In genomic region chr3:130710103-130710502, GRCm38 (mm10) we compare ENCODE assay signal across 8 mouse cellular contexts. TPM values are rescaled to one million over a fixed set of nuclear protein-coding genes. Genes with fewer than 3 reads are reported as not detected.
DNase-seq lines count a peak whose midpoint lies in the region; ATAC-seq and TF ChIP-seq lines count a peak whose summit lies in the region.

No protein-coding gene starts in this region.

- no peak; the same call in 1 of the 2 replicates for TF ChIP-seq CTCF in left cerebral cortex, adult 2 months (IDR thresholded peaks at IDR 0.05)

- no peak overlapping the region for H3K9ac ChIP-seq in forebrain, embryonic 13.5 days
- no peak overlapping the region for H3K9ac ChIP-seq in limb, embryonic 12.5 days (replicated peaks)
- no peak overlapping the region for H3K9ac ChIP-seq in neural tube, embryonic 13.5 days

- no peak overlapping the region for H3K27ac ChIP-seq in left cerebral cortex, adult 2 months
- H3K27ac ChIP-seq in forebrain, embryonic 13.5 days = no peak overlapping the region
- no peak overlapping the region for H3K27ac ChIP-seq in limb, embryonic 12.5 days
- H3K27ac ChIP-seq in neural tube, embryonic 13.5 days (replicated peaks) = no peak overlapping the region

- WGBS in forebrain, embryonic 13.5 days = 53% methylated on average over 7 of the region's 7 CpGs
- 52% methylated on average over 7 of the region's 7 CpGs for WGBS in limb, embryonic 12.5 days
- WGBS in neural tube, embryonic 13.5 days = 63% methylated on average over 7 of the region's 7 CpGs

- ATAC-seq in forebrain, embryonic 13.5 days = no peak
- no peak for ATAC-seq in limb, embryonic 12.5 days (ENCODE audit: insufficient number of reproducible peaks, insufficient read depth, low FRiP score, low TSS enrichment, low read depth)
- ATAC-seq in neural tube, embryonic 13.5 days (ENCODE audit: low read depth) = no peak

- H3K4me3 ChIP-seq in left cerebral cortex, adult 2 months = peak overlapping the region; percentile 96
- peak overlapping the region; percentile 80 for H3K4me3 ChIP-seq in forebrain, embryonic 13.5 days
- H3K4me3 ChIP-seq in limb, embryonic 12.5 days (replicated peaks) = peak overlapping the region; percentile 24
- peak overlapping the region; percentile 24; the same call in 1 of the 2 replicates for H3K4me3 ChIP-seq in neural tube, embryonic 13.5 days

- peaks cover 28% of the 10 kb centered on the region for H3K4me1 ChIP-seq in forebrain, embryonic 13.5 days
- peaks cover 13% of the 10 kb centered on the region for H3K4me1 ChIP-seq in limb, embryonic 12.5 days (replicated peaks)
- peaks cover 27% of the 10 kb centered on the region for H3K4me1 ChIP-seq in neural tube, embryonic 13.5 days (replicated peaks)

- peak overlapping the region; percentile 87 for H3K4me2 ChIP-seq in forebrain, embryonic 13.5 days
- H3K4me2 ChIP-seq in limb, embryonic 12.5 days = peak overlapping the region; percentile 57
- peak overlapping the region; percentile 90 for H3K4me2 ChIP-seq in neural tube, embryonic 13.5 days

- no peak for DNase-seq in left cerebral cortex, adult 2 months (ENCODE audit: extremely low spot score in 1 of 2, low spot score in 2 of 2)
- DNase-seq in left cerebral cortex, adult 8-10 months (ENCODE audit: low spot score in 2 of 2) = no peak
- no peak for DNase-seq in layer of hippocampus, adult 9-10 months (ENCODE audit: low spot score)
- no peak for DNase-seq in ovary, postnatal 36 days (ENCODE audit: low spot score)
- no peak for DNase-seq in urinary bladder, postnatal 36 days (ENCODE audit: low spot score in 2 of 2)

- H3K9me3 ChIP-seq in forebrain, embryonic 13.5 days (replicated peaks) = no peaks in the 10 kb centered on the region
- H3K9me3 ChIP-seq in limb, embryonic 12.5 days = no peaks in the 10 kb centered on the region
- no peaks in the 10 kb centered on the region for H3K9me3 ChIP-seq in neural tube, embryonic 13.5 days

- H3K27me3 ChIP-seq in forebrain, embryonic 13.5 days = no peaks in the 10 kb centered on the region
- H3K27me3 ChIP-seq in limb, embryonic 12.5 days = no peaks in the 10 kb centered on the region
- H3K27me3 ChIP-seq in neural tube, embryonic 13.5 days = no peaks in the 10 kb centered on the region

- no peaks in the 10 kb centered on the region; the same call in 1 of the 2 replicates for H3K36me3 ChIP-seq in forebrain, embryonic 13.5 days (ENCODE audit: poor library complexity, severe bottlenecking)
- H3K36me3 ChIP-seq in limb, embryonic 12.5 days = peaks cover 4% of the 10 kb centered on the region; the same call in 1 of the 2 replicates
- no peaks in the 10 kb centered on the region for H3K36me3 ChIP-seq in neural tube, embryonic 13.5 days

- intact Hi-C loops in left cerebral cortex, adult 2 months (cut with DNase I) = no loop called here

RNA-seq across cellular contexts. Expression of gene Ostc, which starts 0.9 kb away (rescaled TPM):
- total RNA-seq in left cerebral cortex, adult 2 months (2021) = 10 to 100 TPM; 54.5 to 55.0 TPM
- total RNA-seq in left cerebral cortex, adult 8-10 months (2022) = 10 to 100 TPM; 48.4 to 54.3 (median 51.1) TPM
- polyA plus RNA-seq in forebrain, embryonic 13.5 days (2015; fragmentation: Nextera tagmentation; extraction: Ambion mirVana) = 281 and 290 TPM in 2 replicates
- 358 and 373 TPM in 2 replicates for polyA plus RNA-seq in limb, embryonic 12.5 days (2016; fragmentation: Nextera tagmentation; extraction: Ambion mirVana)
- 275 and 283 TPM in 2 replicates for polyA plus RNA-seq in neural tube, embryonic 13.5 days (2015; fragmentation: Nextera tagmentation; extraction: Ambion mirVana)

RNA-seq across cellular contexts. Expression of gene Rpl34, which starts 20.1 kb away (rescaled TPM):
- 100 to 1,000 TPM; 315 to 326 TPM for total RNA-seq in left cerebral cortex, adult 2 months (2021)
- 100 to 1,000 TPM; 340 to 406 (median 354) TPM for total RNA-seq in left cerebral cortex, adult 8-10 months (2022)
- 732 and 770 TPM in 2 replicates for polyA plus RNA-seq in forebrain, embryonic 13.5 days (2015; fragmentation: Nextera tagmentation; extraction: Ambion mirVana)
- 845 and 858 TPM in 2 replicates for polyA plus RNA-seq in limb, embryonic 12.5 days (2016; fragmentation: Nextera tagmentation; extraction: Ambion mirVana)
- polyA plus RNA-seq in neural tube, embryonic 13.5 days (2015; fragmentation: Nextera tagmentation; extraction: Ambion mirVana) = 556 and 623 TPM in 2 replicates

Comparison
In these comparisons a context has a peak if more than half of its experiments do, and no peak if none do; other contexts are left out.
1. H3K4me3 ChIP-seq: peak in every context shown above with its lines; median percentile 96 in left cerebral cortex, adult 2 months; 80 in forebrain, embryonic 13.5 days; 24 in limb, embryonic 12.5 days; 24 in neural tube, embryonic 13.5 days.